Mouse (Mus musculus): ENCODE measurements around the gene Bach2. TPM values are rescaled to one million over a fixed set of nuclear protein-coding genes. Genes with fewer than 3 reads are reported as not detected.

Gene Bach2
- total and polyA plus RNA-seq, 2 experiments from 2014 or later = 16.0 to 19.0 TPM

GRCm38 (mm10) chr4:32248990-32249393 is 10.4 kb downstream of the Bach2 start:
- 0 out of 2 replicates have a peak overlapping the region, but pooled peaks have one; percentile 17 for H3K4me2 ChIP-seq (ENCODE audit: low read depth)
- H3K9me3 ChIP-seq (ENCODE audit: low read length) = no peaks in the 10 kb centered on the region
- peaks cover 36% of the 10 kb centered on the region for H3K4me1 ChIP-seq (ENCODE audit: insufficient read depth)
- DNase-seq (no peak), ATAC-seq (no peak)
- H3K9ac ChIP-seq = no peak overlapping the region
- H3K36me3 ChIP-seq (ENCODE audit: insufficient read depth) = no peaks in the 10 kb centered on the region
- H3K27me3 ChIP-seq (ENCODE audit: insufficient read depth, low read length) = no peaks in the 10 kb centered on the region
- no peak overlapping the region for H3K27ac ChIP-seq (ENCODE audit: low read depth, low read length)
- WGBS = 35% methylated on average over 9 of the region's 9 CpGs
- TF ChIP-seq CTCF (IDR thresholded peaks at IDR 0.05; ENCODE audit: low read depth) = no peak
- no peak overlapping the region for H3K4me3 ChIP-seq (ENCODE audit: low read depth, low read length)

GRCm38 (mm10) chr4:32249748-32250332 is 11.2 kb downstream of the Bach2 start:
- Histone ChIP-seq H3K36me3 (ENCODE audit: insufficient read depth) (no peaks in the 10 kb centered on the region), H3K4me2 (ENCODE audit: low read depth) (peak overlapping the region; percentile 39), H3K4me1 (ENCODE audit: insufficient read depth) (peaks cover 36% of the 10 kb centered on the region), H3K27me3 (ENCODE audit: insufficient read depth, low read length) (no peaks in the 10 kb centered on the region), H3K9ac (no peak overlapping the region), H3K4me3 (ENCODE audit: low read depth, low read length) (no peak overlapping the region), H3K27ac (ENCODE audit: low read depth, low read length) (0 out of 2 replicates have a peak overlapping the region, but pooled peaks have one; percentile 68), H3K9me3 (ENCODE audit: low read length) (no peaks in the 10 kb centered on the region)
- TF ChIP-seq CTCF (IDR thresholded peaks at IDR 0.05; ENCODE audit: low read depth) = no peak
- peak; percentile 28 for ATAC-seq
- WGBS = 56% methylated on average over 15 of the region's 15 CpGs
- DNase-seq = no peak

- Histone ChIP-seq H3K36me3 (ENCODE audit: insufficient read depth) (no peaks in the 10 kb centered on the region), H3K9ac (peak overlapping the region; percentile 40), H3K27me3 (ENCODE audit: insufficient read depth, low read length) (no peaks in the 10 kb centered on the region), H3K4me3 (ENCODE audit: low read depth, low read length) (peak overlapping the region; percentile 7; the same call in 1 of the 2 replicates), H3K4me2 (ENCODE audit: low read depth) (peak overlapping the region; percentile 39), H3K4me1 (ENCODE audit: insufficient read depth) (peaks cover 36% of the 10 kb centered on the region), H3K27ac (ENCODE audit: low read depth, low read length) (peak overlapping the region; percentile 68), H3K9me3 (ENCODE audit: low read length) (no peaks in the 10 kb centered on the region)
- DNase-seq = peak; percentile 43
- peak; percentile 36; the same call in 1 of the 2 replicates for ATAC-seq
- TF ChIP-seq CTCF (IDR thresholded peaks at IDR 0.05; ENCODE audit: low read depth) = no peak
- 6% methylated on average over 16 of the region's 16 CpGs for WGBS
Observed at GRCm38 (mm10) chr4:32250333-32251004, 11.9 kb downstream of the Bach2 start.

GRCm38 (mm10) chr4:32251005-32251365 is 12.4 kb downstream of the Bach2 start:
- DNase-seq (peak; percentile 44), ATAC-seq (peak; percentile 64)
- H3K27me3 ChIP-seq (ENCODE audit: insufficient read depth, low read length) = no peaks in the 10 kb centered on the region
- H3K4me1 ChIP-seq (ENCODE audit: insufficient read depth) = peaks cover 36% of the 10 kb centered on the region
- H3K4me3 ChIP-seq (ENCODE audit: low read depth, low read length) = peak overlapping the region; percentile 7; the same call in 1 of the 2 replicates
- H3K36me3 ChIP-seq (ENCODE audit: insufficient read depth) = no peaks in the 10 kb centered on the region
- H3K9me3 ChIP-seq (ENCODE audit: low read length) = no peaks in the 10 kb centered on the region
- H3K4me2 ChIP-seq (ENCODE audit: low read depth) = peak overlapping the region; percentile 39
- H3K27ac ChIP-seq (ENCODE audit: low read depth, low read length) = peak overlapping the region; percentile 68
- no peak for TF ChIP-seq CTCF (IDR thresholded peaks at IDR 0.05; ENCODE audit: low read depth)
- 5% methylated on average over 8 of the region's 8 CpGs for WGBS
- peak overlapping the region; percentile 40; the same call in 1 of the 2 replicates for H3K9ac ChIP-seq

GRCm38 (mm10) chr4:32251946-32252672 is 13.5 kb downstream of the Bach2 start:
- Histone ChIP-seq H3K36me3 (ENCODE audit: insufficient read depth) (no peaks in the 10 kb centered on the region), H3K27me3 (ENCODE audit: insufficient read depth, low read length) (no peaks in the 10 kb centered on the region), H3K4me3 (ENCODE audit: low read depth, low read length) (no peak overlapping the region), H3K4me1 (ENCODE audit: insufficient read depth) (peaks cover 32% of the 10 kb centered on the region), H3K9ac (no peak overlapping the region), H3K9me3 (ENCODE audit: low read length) (no peaks in the 10 kb centered on the region), H3K4me2 (ENCODE audit: low read depth) (no peak overlapping the region), H3K27ac (ENCODE audit: low read depth, low read length) (no peak overlapping the region)
- no peak for ATAC-seq
- 31% methylated on average over 15 of the region's 15 CpGs for WGBS
- TF ChIP-seq CTCF (IDR thresholded peaks at IDR 0.05; ENCODE audit: low read depth) = no peak
- DNase-seq = no peak

GRCm38 (mm10) chr4:32257686-32258085 is 19.1 kb downstream of the Bach2 start:
- Histone ChIP-seq H3K4me1 (ENCODE audit: insufficient read depth) (no peaks in the 10 kb centered on the region), H3K4me2 (ENCODE audit: low read depth) (no peak overlapping the region), H3K9ac (no peak overlapping the region), H3K9me3 (ENCODE audit: low read length) (no peaks in the 10 kb centered on the region), H3K4me3 (ENCODE audit: low read depth, low read length) (no peak overlapping the region), H3K36me3 (ENCODE audit: insufficient read depth) (0 out of 2 replicates have a peak, but pooled peaks cover 4% of the 10 kb centered on the region), H3K27ac (ENCODE audit: low read depth, low read length) (no peak overlapping the region), H3K27me3 (ENCODE audit: insufficient read depth, low read length) (no peaks in the 10 kb centered on the region)
- no peak for TF ChIP-seq CTCF (IDR thresholded peaks at IDR 0.05; ENCODE audit: low read depth)
- no peak for ATAC-seq
- DNase-seq = no peak
- 75% methylated on average over 12 of the region's 12 CpGs for WGBS
